Mouse (Mus musculus) gastrocnemius, postnatal 14 days (tissue): ENCODE data around the gene Abcf3. TPM values are rescaled to one million over a fixed set of nuclear protein-coding genes. Genes with fewer than 3 reads are reported as not detected.
A peak's percentile ranks its signal among the peaks of the same experiment; 100 is the strongest.

Experiments used
- DNase-seq: peaks from one replicate; pipeline ENCODE4 v3.0.0; 2021; ENCODE audit warnings: mixed read lengths
- intact Hi-C: fragments of 180-260 bp; cut with DNase I; formaldehyde crosslinking; loops from one replicate; pipeline ENCODE4 v1.15.1; 2025; ENCODE audit warnings: low total_unique reads
- long read RNA-seq, 2 experiments: library from polyadenylated mRNA; stranded (forward); transcript quantifications; one replicate each; pipeline ENCODE4 v2.0.0; 2021
- total RNA-seq, 2 experiments: library from RNA; stranded (reverse); gene quantifications; 2 replicates each; pipeline ENCODE4 v1.2.3; 2021

Gene Abcf3
- 10 to 100 TPM; 47.1 to 53.6 TPM for total RNA-seq
- long read RNA-seq, experiment 1, transcript Abcf3-201 (21 exons, 3,090 nt), result major isoform, 57 of 63 reads
- long read RNA-seq, experiment 1, partial matches to known transcripts, result 5 of 63 reads
- long read RNA-seq, experiment 1, other reads (novel, unspliced or antisense), result 1 of 63 reads
- long read RNA-seq, experiment 2, transcript Abcf3-201 (21 exons, 3,090 nt), result major isoform, 66 of 72 reads
- long read RNA-seq, experiment 2, partial matches to known transcripts, result 4 of 72 reads
- long read RNA-seq, experiment 2, other reads (novel, unspliced or antisense), result 2 of 72 reads

DNA sequence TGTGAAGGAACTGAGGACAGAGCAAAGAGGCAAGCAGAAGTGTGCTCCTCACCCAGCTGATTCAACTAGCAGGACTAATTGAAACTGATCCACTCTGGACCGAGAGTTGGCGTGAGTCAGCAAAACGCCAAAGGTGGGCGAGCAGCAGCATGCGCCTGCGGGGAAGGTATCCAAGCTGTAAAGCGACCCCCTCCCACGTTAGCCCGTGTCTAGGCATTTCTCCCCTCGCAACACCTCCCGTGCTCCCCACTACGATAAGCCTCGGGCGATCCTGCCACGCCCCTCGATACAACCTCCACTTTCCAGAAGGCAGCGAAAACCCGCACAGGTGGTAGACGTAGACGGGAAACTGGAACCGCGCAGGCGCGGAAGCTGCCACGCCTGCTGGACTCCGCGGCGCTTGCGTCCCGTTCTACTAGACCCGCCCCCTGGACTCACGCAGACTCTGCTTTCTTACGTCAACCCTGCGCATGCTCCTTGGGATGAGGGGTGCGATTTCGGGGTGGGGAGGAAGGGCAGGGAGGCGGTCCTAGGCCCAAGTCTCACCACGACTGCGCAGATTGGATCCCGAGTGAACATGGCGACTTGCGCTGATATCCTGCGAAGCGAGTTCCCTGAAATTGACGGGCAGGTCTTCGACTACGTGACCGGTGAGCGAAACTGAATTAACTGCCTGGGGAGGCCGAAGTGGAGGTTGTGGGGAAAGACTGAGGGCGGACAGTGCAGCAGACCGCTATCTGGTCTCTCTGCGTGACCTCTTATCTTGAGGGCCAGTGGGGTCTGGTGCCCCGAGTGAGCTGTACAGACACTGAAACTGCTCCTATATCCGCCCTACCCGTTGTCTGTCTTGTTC is at the start of gene Abcf3:
Abcf3 (plus strand) TSS at position 482 of the 853 bp plus-strand sequence.
- intact Hi-C loops, result no loop called here
- peak; percentile 98 for DNase-seq

DNA sequence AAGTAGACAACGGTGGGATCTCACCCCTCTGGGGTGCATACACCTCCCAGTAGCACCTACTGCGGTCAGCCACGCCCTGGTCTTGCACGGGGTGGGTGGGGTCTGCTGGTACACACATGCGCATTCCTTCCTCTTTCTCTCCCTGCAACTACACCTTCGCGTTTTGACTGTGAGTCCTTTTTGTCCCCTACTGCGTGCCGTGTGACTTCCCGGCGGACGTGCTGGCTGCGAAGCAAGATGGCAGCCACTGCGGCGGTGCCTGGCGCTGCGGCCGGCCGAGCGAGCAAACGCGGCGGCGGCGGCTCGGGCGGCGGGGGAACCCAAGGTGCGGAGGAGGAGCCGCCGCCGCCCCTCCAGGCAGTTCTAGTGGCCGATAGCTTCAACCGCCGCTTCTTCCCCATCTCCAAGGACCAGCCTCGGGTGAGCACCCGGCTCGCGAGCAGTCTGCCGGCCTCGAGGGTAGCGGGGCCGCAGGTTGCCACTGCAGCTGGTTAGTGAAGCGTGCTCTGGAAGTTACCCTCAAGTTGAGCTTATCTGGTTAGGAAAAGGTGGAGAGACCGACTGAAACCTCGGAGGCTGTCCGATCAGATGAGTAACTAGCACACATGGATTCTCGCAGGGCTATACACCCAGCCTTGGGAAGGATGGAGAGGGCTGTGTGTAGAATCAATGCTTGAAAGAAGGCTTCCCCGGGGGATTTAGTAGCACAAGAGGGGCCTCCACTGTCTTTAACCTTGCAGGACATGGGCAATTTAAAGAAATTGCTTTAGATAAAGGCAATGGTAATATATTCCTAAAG is 49.5 kb upstream of the Abcf3 start, which contains the start of gene Eif2b5:
Eif2b5 (plus strand) TSS at position 141 of the 799 bp plus-strand sequence.
- peak; percentile 90 for DNase-seq
- intact Hi-C loops, result no loop called here

DNA sequence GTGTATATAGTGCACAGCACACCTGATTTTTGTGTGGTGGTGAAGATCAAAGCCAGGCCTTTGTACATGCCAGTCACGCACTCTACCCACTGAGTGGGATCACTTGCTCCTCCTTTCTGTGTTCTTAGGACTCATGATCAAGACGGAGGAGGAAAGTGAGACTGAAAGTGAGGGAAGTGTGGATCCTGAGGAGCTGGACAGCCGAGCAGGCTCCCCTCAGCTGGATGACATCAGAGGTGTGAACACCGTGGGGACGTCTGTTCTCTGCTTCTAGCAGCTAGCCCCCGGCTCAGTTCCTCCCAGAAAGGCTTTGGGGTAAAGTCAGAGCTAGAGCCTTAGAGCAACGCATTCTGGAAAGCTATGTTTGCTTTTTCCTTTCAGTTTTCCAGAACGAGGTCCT is 42.4 kb upstream of the Abcf3 start:
- DNase-seq, result no peak
- intact Hi-C loops, result loop anchor here (5.0 kb wide), 1 partner anchor 136 kb away; no protein-coding TSS in a partner anchor

DNA sequence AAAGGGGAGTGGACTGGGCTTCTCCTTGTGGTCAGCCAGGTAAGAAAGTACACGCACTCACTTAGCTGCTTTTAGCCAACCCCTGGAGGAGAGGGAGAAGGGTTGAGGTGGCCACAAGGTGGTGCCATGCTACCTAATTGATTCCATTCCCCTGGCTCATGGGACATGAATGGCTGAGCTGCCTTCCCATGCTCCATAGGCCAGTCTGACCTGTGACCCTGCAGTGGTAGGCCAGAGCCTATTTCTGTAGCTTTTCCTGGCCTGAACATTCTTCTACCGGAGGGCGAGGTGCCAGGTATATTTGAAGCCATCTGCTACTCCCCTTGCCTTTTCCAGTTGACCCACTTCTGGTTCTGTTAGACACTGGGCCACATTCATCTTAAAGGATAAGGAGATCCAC is 39.0 kb upstream of the Abcf3 start:
- peak; percentile 35 for DNase-seq
- intact Hi-C loops, result loop anchor here (5.0 kb wide), 1 partner anchor 133 kb away; no protein-coding TSS in a partner anchor

DNA sequence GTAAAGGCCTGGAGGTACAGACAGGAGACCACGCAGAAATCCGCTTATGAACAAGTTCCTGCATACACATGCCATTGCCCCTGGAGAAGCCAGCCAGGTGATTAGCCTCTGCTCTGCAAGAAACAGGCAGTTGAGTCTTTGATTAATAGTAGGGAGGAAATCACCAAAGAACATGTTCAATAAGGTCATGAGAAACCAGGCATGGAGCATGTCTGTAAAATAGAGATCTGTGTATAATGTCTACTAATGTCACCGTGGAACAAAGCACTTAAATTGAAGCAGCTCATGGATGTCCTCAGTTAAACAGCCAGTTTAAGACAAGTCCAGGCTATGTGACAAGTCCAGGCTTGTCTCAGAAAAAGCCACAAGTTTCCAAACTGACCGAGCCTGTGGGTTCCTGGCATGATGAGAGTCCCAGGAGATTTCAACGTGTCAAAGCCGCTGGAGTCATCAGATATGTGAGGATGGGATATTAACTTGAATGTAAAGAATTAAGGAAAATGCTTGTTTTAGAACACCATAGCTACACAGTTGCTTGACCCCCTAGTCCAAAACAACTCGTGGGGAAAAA is 37.0 kb upstream of the Abcf3 start:
- intact Hi-C loops, result no loop called here
- DNase-seq, result no peak

DNA sequence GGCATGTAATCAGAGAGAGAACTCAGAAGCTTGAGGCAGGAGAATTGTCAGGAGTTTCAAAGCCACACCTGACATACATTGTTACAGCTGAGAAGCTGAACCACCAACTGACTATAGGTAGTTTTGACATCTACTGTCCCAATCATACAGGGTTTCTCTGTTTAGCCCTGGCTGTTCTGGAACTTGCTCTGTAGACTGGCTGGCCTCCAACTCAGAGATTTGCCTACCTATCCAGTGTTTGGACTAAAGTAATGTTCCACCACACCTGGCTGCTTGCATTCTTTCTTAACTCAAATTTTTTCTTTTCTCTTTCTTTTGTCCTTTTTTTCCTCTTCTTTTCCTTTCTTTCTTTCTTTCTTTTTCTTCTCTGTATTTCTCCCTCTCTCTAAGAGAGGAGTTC is 32.3 kb upstream of the Abcf3 start:
- no peak for DNase-seq
- intact Hi-C loops, result no loop called here

DNA sequence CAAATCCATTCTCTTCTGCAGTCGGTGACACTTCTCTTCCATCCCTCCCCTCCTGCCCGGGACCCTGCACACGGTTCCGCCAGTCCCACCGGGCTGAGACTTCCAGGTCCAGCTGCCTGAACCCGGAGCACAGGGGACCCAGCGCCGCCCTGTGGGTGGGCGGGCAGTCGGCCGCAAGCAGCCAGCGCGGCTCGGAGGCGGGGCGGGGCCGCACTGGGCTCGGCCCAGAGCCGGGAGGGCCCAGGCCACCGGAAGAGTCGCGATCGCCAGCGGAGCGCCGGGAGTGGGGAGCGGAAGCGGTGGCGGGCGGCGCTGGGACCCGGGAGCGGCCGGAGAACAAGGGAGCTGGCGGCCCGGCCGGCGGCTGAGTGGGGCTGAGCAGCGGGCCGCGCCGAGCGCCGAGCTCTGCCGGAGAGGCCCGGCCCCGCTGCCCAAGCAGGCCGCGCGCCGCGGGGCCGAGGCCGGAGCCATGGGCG is 31.6 kb upstream of the Abcf3 start, which contains the start of gene Dvl3:
Dvl3 (plus strand) TSS at position 257 of the 476 bp plus-strand sequence.
- intact Hi-C loops, result no loop called here
- peak; percentile 95 for DNase-seq

DNA sequence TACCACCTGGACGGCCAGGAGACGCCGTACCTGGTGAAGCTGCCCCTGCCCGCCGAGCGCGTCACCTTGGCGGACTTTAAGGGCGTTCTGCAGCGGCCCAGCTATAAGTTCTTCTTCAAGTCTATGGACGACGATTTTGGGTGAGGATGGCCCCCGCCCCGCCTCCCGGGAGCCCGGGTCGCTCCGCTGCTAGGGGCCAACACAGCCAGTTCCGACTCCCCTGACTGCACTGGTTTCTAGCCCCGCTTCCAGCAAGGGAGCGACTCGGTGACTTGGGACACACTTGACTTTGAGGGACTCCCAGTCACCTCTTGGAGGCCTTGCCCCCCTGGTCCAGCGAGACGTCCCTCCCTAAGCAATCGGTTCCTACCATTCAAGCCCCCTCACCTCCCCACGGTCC is 31.2 kb upstream of the Abcf3 start:
- peak; percentile 28 for DNase-seq
- intact Hi-C loops, result no loop called here

DNA sequence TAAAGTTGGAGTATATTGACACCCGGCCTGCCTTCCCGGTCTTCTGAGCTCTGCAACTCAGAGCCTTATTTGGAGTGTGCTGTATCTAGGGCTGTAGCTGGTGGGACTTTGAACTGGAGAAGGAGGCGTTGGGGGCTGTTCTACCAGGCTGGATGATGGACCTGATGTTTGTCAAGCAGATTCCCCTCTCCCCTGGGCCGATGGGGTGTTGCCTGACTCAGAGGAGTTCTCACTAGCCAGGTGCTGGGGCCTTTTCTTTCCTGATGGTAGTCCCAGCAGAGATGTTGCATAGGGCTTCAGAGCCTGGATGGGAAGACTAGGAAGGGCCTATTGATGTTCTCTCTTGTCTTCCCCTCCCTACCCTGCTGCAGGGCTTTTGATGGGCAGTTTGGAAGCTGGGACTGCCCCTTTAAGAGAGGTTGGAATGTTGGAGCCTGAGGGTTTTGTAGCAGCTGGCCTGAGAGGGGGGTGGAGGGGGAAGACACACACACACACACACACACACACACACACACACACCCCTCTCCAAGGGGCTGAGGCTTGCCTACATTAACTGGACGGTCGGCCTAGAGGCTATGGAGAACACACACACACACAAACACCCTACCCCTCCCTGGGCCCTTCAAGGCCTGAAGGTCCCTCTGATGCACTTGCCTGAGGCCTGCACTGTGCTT is 30.5 kb upstream of the Abcf3 start:
- intact Hi-C loops, result no loop called here
- peak; percentile 35 for DNase-seq

DNA sequence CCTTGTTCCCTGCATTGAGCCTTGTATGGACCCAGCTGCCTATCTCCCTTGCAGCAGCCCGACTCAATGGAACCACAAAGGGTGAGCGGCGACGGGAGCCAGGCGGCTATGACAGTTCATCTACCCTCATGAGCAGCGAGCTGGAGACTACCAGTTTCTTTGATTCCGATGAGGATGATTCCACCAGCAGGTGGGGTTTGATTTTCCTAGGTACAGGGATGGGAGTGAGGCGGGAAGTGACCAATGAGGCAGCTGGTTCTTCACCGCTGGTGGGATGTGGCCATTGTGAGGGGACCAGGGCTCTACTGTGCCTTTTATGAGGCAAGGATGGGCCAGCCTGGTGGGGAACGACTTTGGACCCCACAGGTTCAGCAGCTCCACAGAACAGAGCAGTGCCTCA is 24.5 kb upstream of the Abcf3 start:
- DNase-seq, result no peak

DNA sequence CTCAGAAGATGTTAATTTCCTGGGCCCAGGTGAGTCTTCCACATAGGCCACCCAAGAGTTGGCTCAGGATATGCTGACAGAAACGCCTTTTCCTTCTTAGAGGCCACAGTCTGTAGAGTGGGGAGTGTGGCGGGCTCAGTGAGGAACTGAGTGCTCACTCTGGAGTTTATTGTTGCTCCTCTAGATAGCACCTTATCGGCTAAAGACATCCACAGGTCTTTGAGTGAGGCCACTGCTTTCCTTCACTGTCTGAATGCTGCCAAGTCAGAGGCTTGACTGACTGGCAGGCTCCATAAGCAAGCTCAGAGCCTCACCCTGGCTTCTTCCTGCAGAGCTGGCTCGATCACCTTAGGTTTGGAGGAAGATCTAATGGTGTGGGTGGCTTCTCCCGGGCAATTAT is 19.6 kb upstream of the Abcf3 start:
- intact Hi-C loops, result no loop called here
- DNase-seq, result no peak

More for the DNA sequence above, 24.5 kb upstream of the Abcf3 start:
- intact Hi-C loops, result no loop called here

DNA sequence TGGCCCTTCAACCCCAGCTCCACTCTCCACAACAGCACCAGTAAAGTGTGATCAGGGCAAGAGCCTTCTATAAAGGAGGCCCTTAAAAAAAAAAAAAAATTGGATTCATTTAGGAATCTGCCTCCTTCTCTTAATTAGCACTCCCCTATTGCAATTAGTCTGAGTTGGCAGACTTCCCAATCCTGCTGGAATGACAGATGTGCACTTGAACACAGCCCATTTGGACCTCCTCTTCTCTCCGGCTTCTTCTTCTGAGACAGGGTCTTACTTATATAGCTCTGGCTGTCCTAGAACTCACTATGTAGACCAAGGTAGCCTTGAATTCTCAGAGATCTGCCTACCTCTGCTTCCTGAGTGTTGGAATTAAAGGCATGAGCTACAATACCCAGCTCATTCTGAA is 19.0 kb upstream of the Abcf3 start:
- intact Hi-C loops, result no loop called here
- no peak for DNase-seq

DNA sequence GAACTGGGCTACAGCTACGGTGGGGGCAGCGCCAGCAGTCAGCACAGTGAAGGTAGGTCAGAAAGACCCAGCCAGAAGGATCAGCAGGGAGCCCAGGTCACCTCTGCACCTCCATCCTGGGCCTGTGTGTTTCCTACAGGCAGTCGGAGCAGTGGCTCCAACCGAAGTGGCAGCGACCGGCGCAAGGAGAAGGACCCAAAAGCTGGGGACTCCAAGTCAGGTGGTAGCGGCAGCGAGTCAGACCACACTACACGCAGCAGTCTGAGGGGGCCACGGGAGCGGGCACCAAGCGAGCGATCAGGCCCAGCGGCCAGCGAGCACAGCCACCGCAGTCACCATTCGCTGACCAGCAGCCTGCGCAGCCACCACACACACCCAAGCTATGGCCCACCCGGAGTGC is 17.4 kb upstream of the Abcf3 start:
- DNase-seq, result no peak
- intact Hi-C loops, result no loop called here

DNA sequence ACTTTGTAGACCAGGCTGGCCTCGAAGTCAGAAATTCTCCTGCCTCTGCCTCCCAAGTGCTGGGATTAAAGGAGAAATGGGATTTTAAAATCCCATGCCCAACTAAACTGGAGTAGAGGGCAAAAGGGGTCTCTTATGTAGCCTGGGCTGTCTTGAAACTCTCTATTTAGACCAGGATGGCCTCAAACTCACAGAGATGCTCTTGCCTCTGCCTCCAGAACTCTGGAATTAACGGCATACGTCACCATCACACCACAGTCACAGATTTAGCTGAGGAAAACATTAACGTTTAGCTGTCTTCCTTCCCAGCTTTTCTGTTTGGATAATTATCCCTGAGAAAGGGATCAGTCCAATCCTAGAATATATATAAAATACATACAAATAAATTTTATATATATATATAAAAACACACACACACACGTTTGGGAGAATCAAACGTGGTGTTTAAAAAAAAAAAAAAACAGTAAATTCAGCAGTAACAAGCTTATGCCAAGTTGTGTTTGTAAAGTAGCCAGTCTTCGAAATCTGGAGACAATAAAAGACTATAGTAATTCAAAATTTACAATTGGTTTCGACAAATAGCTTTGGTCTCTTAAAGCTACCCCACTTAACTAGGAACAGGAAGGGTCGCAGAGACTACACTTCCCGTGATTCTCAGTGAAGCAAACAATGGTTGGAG is 13.6 kb upstream of the Abcf3 start:
- no peak for DNase-seq
- intact Hi-C loops, result no loop called here

DNA sequence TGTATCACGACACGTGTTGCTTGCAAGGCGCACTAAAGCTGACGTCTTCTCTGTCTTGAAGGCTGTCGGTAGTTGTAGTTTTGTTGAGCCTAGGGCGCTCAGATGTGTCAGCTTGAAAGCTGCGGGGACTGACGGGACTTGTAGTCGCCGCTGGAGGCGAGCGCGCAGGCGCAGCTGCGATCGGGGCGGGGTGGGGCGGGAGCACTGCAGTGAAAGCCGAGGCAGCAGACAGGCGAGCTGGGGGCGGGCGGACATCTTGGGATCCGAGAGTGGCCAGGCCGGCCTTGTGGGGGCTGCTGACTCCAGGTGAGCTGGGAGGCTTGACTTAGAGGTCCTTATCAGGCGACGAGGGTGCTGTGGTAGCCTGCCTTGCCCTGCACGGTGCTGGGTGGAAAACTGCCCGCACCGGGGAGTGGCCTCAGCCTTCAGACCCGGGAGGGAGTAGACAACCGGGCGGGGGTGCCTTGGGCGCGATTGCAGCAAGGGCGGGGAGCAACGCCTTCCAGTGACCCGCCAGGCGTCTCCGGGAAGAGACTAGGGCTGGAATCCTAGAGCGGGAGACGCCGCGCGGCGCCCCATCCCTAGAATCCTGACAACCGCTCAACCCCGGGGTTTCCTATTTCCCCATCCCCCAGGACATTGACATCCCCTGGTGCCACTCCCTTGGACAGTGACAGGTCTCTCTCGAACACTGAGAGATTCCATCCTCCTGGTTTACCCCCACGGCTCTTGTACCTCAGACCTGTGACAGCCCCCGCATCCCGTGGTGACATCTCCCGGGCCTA is 12.9 kb upstream of the Abcf3 start, which contains the start of gene Ap2m1:
Ap2m1 (plus strand) TSS at position 183 of the 785 bp plus-strand sequence.
- intact Hi-C loops, result no loop called here
- DNase-seq, result peak; percentile 94

DNA sequence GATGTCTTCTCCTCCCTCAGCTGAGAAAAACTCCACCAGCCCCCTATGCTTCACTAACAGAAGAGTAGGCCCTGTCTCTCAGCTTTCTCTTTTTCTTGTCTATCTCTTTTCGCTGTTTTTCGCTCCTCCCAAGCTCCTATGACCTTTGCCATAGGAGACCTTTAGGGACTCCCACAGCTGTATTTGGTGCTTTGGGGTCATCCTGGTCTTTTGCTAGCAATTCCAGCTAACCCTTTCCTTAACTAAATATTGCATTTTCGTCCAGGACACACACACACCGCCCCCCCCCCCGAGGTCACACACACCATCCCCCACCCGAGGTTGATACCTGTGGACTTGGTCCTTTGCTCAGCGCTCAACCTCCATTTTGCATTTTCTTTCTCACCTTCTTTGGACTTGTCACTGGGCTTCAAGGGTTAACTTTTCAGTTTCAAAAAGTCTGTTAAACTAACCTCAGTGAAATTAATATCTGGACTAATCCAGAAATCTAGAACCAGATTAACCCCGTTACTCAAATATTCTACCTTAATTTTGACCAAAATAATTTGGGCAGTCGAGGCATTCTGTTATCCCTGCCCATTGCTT is 12.2 kb upstream of the Abcf3 start:
- intact Hi-C loops, result no loop called here
- no peak for DNase-seq

DNA sequence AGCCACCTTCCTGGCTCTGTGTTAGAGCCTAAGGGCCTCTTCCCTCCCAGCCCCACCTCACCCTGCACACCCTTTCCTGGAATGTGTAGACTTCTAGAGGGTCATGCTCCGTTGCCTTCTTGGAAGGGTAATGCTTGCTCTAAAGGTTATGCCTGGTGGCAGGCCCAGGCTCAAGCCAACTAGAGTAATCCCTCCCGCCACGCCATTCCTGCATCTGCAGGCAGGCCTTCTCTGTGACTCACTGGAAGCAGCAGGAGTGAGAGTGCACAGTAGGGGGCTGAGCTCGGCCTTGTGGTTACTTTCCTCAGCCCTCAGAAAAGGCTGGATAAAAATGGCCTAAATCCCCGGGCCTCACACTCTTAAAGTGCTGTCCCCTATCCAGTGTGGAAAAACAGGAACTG is 11.3 kb upstream of the Abcf3 start:
- peak; percentile 25 for DNase-seq
- intact Hi-C loops, result no loop called here
